Mouse (Mus musculus): ENCODE results near the gene Nrl.

DNA sequence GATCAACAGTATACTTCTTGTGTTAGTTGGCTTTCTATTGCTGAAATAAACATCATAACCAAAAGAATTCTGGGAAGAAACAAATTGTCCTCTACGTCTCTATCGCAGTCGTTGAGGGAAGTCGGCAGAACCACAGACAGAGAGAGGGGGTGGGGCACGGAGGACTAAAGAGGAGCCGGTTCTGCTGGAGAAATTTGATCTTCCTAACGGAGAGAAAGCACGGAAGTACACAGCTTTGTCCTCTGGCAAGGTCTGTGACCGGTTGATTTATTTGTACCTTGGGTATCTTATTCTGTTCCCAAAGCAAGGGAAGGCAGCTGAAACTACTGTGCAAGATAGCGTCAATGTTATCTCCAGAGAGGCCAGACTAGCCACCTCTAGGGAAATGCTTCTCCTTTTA is 54.0 kb downstream of the Nrl start:
- TF ChIP-seq CTCF (IDR thresholded peaks at IDR 0.05; ENCODE audit: low read depth): no peak
- no peak for TF ChIP-seq EP300 (IDR thresholded peaks at IDR 0.05; ENCODE audit: low read depth)
